Mouse (Mus musculus) hindbrain, embryonic 11.5 days (tissue): Measurements from ENCODE around the gene Pin1rt1. TPM values are rescaled to one million over a fixed set of nuclear protein-coding genes. Genes with fewer than 3 reads are reported as not detected.

ENCODE experiments used
- ATAC-seq: fragments of 200-750 bp; cut with Nextera tagmentation; 2 replicates; pipeline ENCODE4 v1.8.0; 2017; ENCODE audit warnings: mild to moderate bottlenecking, moderate TSS enrichment, moderate library complexity; ENCODE audit not compliant: low FRiP score
- DNase-seq: peaks from one replicate; pipeline ENCODE4 v3.0.0-alpha.2; 2015; ENCODE audit warnings: low spot score
- H3K27ac ChIP-seq: fragments of 300-500 bp; sonication (generic); 2 replicates; pipeline ENCODE4 v1.5.1; 2014; ENCODE audit warnings: mild to moderate bottlenecking, low read depth, low read length
- H3K27me3 ChIP-seq: fragments of 300-500 bp; sonication (generic); 2 replicates; pipeline ENCODE4 v1.6.1; 2014; ENCODE audit warnings: mild to moderate bottlenecking, low read length, moderate library complexity, mixed read lengths; ENCODE audit not compliant: control insufficient read depth, insufficient read depth
- H3K36me3 ChIP-seq: fragments of 300-500 bp; sonication (generic); 2 replicates; pipeline ENCODE4 v1.6.1; 2014; ENCODE audit warnings: mild to moderate bottlenecking, low read length, moderate library complexity, mixed read lengths; ENCODE audit not compliant: control insufficient read depth, insufficient read depth
- H3K4me1 ChIP-seq: fragments of 300-500 bp; sonication (generic); replicated peaks from 2 replicates; pipeline ENCODE4 v1.6.1; 2014; ENCODE audit warnings: low read length, mixed read lengths; ENCODE audit not compliant: control insufficient read depth, insufficient read depth
- H3K4me2 ChIP-seq: fragments of 300-500 bp; sonication (generic); replicated peaks from 2 replicates; pipeline ENCODE4 v1.6.1; 2014; ENCODE audit warnings: mild to moderate bottlenecking, low read depth, low read length
- H3K4me3 ChIP-seq: fragments of 300-500 bp; sonication (generic); 2 replicates; pipeline ENCODE4 v1.5.1; 2014; ENCODE audit warnings: low read depth, low read length
- H3K9ac ChIP-seq: fragments of 300-500 bp; sonication (generic); 2 replicates; pipeline ENCODE4 v1.6.1; 2014; ENCODE audit warnings: low read depth, low read length
- H3K9me3 ChIP-seq: fragments of 300-500 bp; sonication (generic); 2 replicates; pipeline ENCODE4 v1.6.1; 2016; ENCODE audit warnings: low read length; ENCODE audit not compliant: control insufficient read depth
- WGBS: fragments of 180-500 bp; shearing (Covaris S2); extraction: QIAGEN DNeasy Blood & Tissue Kit; methylation state at CpG from one replicate; pipeline ENCODE4 v1.1.7; 2014; 5-methylcytosine and 5-hydroxymethylcytosine counted together
- polyA plus RNA-seq: library from polyadenylated mRNA; unstranded; fragments of >200 nt; fragmentation: Nextera tagmentation; extraction: Ambion mirVana; gene quantifications from 2 replicates; pipeline ENCODE4 v1.2.1, GENCODE M21; 2014

The Pin1rt1 gene
- polyA plus RNA-seq, 1 experiment from 2014 or later, result not detected

- Histone ChIP-seq H3K9ac (no peak overlapping the region), H3K4me2 (no peak overlapping the region), H3K9me3 (no peaks in the 10 kb centered on the region), H3K27ac (no peak overlapping the region), H3K4me3 (no peak overlapping the region), H3K4me1 (no peaks in the 10 kb centered on the region), H3K36me3 (no peaks in the 10 kb centered on the region), H3K27me3 (no peaks in the 10 kb centered on the region)
- ATAC-seq, result no peak
- DNase-seq, result no peak
- 88% methylated on average over 3 of the region's 3 CpGs for WGBS
These were observed 11.8 kb downstream of the Pin1rt1 start for GRCm38 (mm10) chr2:104704355-104704754.

DNA sequence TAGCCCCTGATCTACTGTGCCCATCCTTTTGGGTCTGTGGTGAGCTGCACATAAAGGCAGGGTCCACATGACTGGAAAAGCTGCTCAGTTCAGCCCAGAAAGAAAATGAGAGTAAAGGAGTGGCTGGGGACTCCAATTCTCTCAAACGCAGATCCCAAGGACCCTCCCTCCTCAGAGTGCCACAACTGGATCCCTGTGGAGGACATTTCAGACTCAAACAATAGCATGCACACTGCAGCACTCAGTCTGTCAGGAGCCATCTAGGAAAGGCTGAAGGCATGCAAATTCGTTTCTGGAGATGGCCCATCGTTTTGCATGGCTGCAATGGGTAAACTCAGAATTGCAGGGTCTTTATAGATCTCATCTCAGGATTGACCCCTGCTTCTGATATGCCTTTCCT, 13.0 kb downstream of the Pin1rt1 start:
- WGBS, result 71% methylated on average over 3 of the region's 3 CpGs
- H3K9me3 ChIP-seq, result no peaks in the 10 kb centered on the region
- ATAC-seq, result no peak
- H3K27ac ChIP-seq, result no peak overlapping the region
- H3K4me1 ChIP-seq, result no peaks in the 10 kb centered on the region
- H3K9ac ChIP-seq, result no peak overlapping the region
- no peak for DNase-seq
- H3K27me3 ChIP-seq, result no peaks in the 10 kb centered on the region
- no peak overlapping the region for H3K4me2 ChIP-seq
- no peaks in the 10 kb centered on the region for H3K36me3 ChIP-seq
- no peak overlapping the region for H3K4me3 ChIP-seq

DNA sequence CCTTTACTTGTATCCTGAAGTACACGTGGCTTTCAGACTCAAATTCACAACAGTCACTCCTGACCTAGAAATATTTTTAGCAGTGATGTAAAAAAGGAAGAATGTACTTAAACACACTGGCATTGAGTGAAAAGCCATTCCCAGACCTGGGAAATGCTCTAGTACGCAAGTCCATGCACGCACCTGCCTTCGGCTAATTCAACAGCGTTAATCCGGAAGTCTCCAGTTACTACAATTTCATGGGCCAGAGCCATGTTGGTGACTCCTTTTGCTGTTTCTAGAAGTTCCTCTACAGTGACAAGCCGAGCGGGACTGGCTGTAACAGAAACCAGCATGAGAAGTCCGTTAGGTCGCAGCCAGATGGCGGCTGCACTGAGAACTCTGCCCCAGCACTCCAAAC, 16.5 kb downstream of the Pin1rt1 start:
- Histone ChIP-seq H3K4me3 (no peak overlapping the region), H3K9ac (no peak overlapping the region), H3K27ac (no peak overlapping the region), H3K9me3 (no peaks in the 10 kb centered on the region), H3K36me3 (no peaks in the 10 kb centered on the region), H3K4me1 (no peaks in the 10 kb centered on the region), H3K4me2 (no peak overlapping the region), H3K27me3 (no peaks in the 10 kb centered on the region)
- no peak for ATAC-seq
- no peak for DNase-seq
- 85% methylated on average over 11 of the region's 11 CpGs for WGBS

DNA sequence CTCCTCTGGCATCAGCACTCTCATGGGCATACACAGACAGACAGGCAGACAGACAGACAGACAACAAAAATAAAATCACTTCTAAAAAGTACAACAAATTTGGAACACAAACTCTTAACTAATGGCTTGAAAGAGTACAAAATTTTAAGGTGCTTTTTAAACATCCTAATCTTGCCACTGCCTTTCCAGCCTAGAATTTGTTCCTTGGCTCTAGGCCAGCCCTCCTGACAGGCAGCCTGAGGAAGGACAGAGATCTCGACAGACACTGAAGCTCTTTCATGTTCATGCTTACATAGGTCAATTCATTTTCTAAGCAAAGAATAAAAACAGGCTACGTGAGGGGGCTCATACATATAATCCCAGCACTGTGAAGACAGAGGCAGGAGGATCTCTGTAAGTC, 23.6 kb downstream of the Pin1rt1 start:
- no peak overlapping the region for H3K27ac ChIP-seq
- DNase-seq (no peak), ATAC-seq (no peak)
- H3K4me1 ChIP-seq, result no peaks in the 10 kb centered on the region
- WGBS, result 76% methylated on average over 2 of the region's 2 CpGs
- no peaks in the 10 kb centered on the region for H3K27me3 ChIP-seq
- H3K36me3 ChIP-seq, result no peaks in the 10 kb centered on the region
- no peak overlapping the region for H3K4me2 ChIP-seq
- H3K9me3 ChIP-seq, result no peaks in the 10 kb centered on the region
- no peak overlapping the region for H3K4me3 ChIP-seq
- H3K9ac ChIP-seq, result no peak overlapping the region

- no peak for ATAC-seq
- no peaks in the 10 kb centered on the region for H3K9me3 ChIP-seq
- WGBS, result 83% methylated on average over 4 of the region's 4 CpGs
- no peak overlapping the region for H3K27ac ChIP-seq
- DNase-seq, result no peak
- no peak overlapping the region for H3K9ac ChIP-seq
- H3K4me3 ChIP-seq, result no peak overlapping the region
- no peaks in the 10 kb centered on the region for H3K36me3 ChIP-seq
- H3K27me3 ChIP-seq, result no peaks in the 10 kb centered on the region
- no peaks in the 10 kb centered on the region for H3K4me1 ChIP-seq
- no peak overlapping the region for H3K4me2 ChIP-seq
These were observed 25.5 kb downstream of the Pin1rt1 start for GRCm38 (mm10) chr2:104690720-104691119.

GRCm38 (mm10) chr2:104688724-104689123, 27.5 kb downstream of the Pin1rt1 start:
- Histone ChIP-seq H3K4me2 (no peak overlapping the region), H3K4me3 (no peak overlapping the region), H3K9ac (no peak overlapping the region), H3K27me3 (no peaks in the 10 kb centered on the region), H3K4me1 (no peaks in the 10 kb centered on the region), H3K27ac (no peak overlapping the region), H3K9me3 (no peaks in the 10 kb centered on the region), H3K36me3 (no peaks in the 10 kb centered on the region)
- ATAC-seq (no peak), DNase-seq (no peak)
- 70% methylated on average over 8 of the region's 8 CpGs for WGBS

DNA sequence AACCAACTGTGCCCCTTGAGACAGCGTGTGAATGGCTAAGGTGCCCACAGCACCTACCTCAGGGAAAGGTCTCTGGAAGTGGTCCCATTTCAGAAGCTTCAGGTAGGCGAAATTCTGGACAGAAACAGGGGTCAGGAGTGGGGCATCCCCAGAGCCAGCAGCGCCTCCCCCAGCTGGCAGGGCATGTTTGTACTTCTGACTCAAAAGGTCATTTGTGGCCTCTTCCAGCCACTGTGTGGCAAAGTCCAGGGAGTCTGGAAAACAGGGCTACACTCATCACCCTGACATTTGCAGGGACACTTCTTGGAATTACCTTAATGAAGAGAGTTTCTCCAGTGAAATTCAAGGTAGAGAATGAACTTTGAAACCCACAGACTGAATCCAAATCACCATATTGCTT, 27.9 kb downstream of the Pin1rt1 start:
- ATAC-seq (no peak), DNase-seq (no peak)
- 84% methylated on average over 3 of the region's 3 CpGs for WGBS
- H3K9ac ChIP-seq, result no peak overlapping the region
- H3K27ac ChIP-seq, result no peak overlapping the region
- H3K4me2 ChIP-seq, result no peak overlapping the region
- no peak overlapping the region for H3K4me3 ChIP-seq
- no peaks in the 10 kb centered on the region for H3K4me1 ChIP-seq
- no peaks in the 10 kb centered on the region for H3K9me3 ChIP-seq
- no peaks in the 10 kb centered on the region for H3K27me3 ChIP-seq
- no peaks in the 10 kb centered on the region for H3K36me3 ChIP-seq

DNA sequence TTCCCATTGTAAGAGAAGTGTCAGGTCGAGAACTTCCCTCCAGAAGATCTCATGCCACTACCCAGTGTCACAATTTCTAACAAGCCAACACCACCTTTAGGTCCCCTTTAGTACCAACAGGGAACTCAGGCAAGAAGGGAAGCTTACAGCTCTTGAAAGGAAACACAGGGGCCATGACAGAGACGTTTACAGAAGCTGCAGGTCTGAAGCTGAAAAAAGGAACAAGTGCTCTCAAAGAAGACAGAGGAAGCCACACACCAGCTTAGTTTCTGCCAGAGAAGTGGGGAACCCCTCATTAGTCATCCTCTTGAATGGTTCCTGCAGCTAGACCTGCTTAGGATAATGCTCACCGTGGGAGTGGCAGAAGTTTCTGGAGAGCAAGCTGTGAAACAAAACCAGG, 28.9 kb downstream of the Pin1rt1 start:
- no peak for ATAC-seq
- Histone ChIP-seq H3K4me2 (no peak overlapping the region), H3K27me3 (no peaks in the 10 kb centered on the region), H3K9me3 (no peaks in the 10 kb centered on the region), H3K4me1 (no peaks in the 10 kb centered on the region), H3K27ac (no peak overlapping the region), H3K9ac (no peak overlapping the region), H3K36me3 (no peaks in the 10 kb centered on the region), H3K4me3 (no peak overlapping the region)
- WGBS, result 71% methylated on average over 3 of the region's 3 CpGs
- DNase-seq, result no peak

GRCm38 (mm10) chr2:104685418-104685817, 30.8 kb downstream of the Pin1rt1 start:
- no peak overlapping the region for H3K27ac ChIP-seq
- no peaks in the 10 kb centered on the region for H3K27me3 ChIP-seq
- DNase-seq (peak; percentile 91), ATAC-seq (peak; percentile 90)
- H3K4me1 ChIP-seq, result no peaks in the 10 kb centered on the region
- H3K4me3 ChIP-seq, result no peak overlapping the region
- 12% methylated on average over 13 of the region's 13 CpGs for WGBS
- H3K4me2 ChIP-seq, result no peak overlapping the region
- no peaks in the 10 kb centered on the region for H3K36me3 ChIP-seq
- H3K9ac ChIP-seq, result no peak overlapping the region
- no peaks in the 10 kb centered on the region for H3K9me3 ChIP-seq
